Comparison of ENCODE assay signal across 8 mouse cellular contexts in genomic region chr5:135489695-135490294, GRCm38 (mm10). TPM values are rescaled to one million over a fixed set of nuclear protein-coding genes. Genes with fewer than 3 reads are reported as not detected.
DNase-seq lines count a peak whose midpoint lies in the region; ATAC-seq and TF ChIP-seq lines count a peak whose summit lies in the region.

No protein-coding gene starts in this region.

- H3K36me3 ChIP-seq in lung, embryonic 14.5 days (ENCODE audit: insufficient read depth), result no peaks in the 10 kb centered on the region
- no peaks in the 10 kb centered on the region for H3K36me3 ChIP-seq in embryonic facial prominence, embryonic 14.5 days (ENCODE audit: control insufficient read depth, insufficient read depth, low read length)
- H3K36me3 ChIP-seq in intestine, embryonic 15.5 days, result no peaks in the 10 kb centered on the region
- H3K36me3 ChIP-seq in neural tube, embryonic 13.5 days, result no peaks in the 10 kb centered on the region

- H3K4me2 ChIP-seq in lung, embryonic 14.5 days, result peak overlapping the region; percentile 77
- H3K4me2 ChIP-seq in embryonic facial prominence, embryonic 14.5 days (ENCODE audit: low read depth, low read length), result peak overlapping the region; percentile 85
- peak overlapping the region; percentile 88 for H3K4me2 ChIP-seq in intestine, embryonic 15.5 days (replicated peaks)
- H3K4me2 ChIP-seq in neural tube, embryonic 13.5 days, result peak overlapping the region; percentile 93

- H3K9me3 ChIP-seq in lung, embryonic 14.5 days (ENCODE audit: low read depth, low read length), result no peaks in the 10 kb centered on the region
- no peaks in the 10 kb centered on the region for H3K9me3 ChIP-seq in embryonic facial prominence, embryonic 14.5 days (ENCODE audit: control insufficient read depth, low read length)
- no peaks in the 10 kb centered on the region for H3K9me3 ChIP-seq in intestine, embryonic 15.5 days
- H3K9me3 ChIP-seq in neural tube, embryonic 13.5 days, result no peaks in the 10 kb centered on the region

- no peaks in the 10 kb centered on the region for H3K27me3 ChIP-seq in lung, embryonic 14.5 days (ENCODE audit: insufficient read depth, low read length)
- H3K27me3 ChIP-seq in embryonic facial prominence, embryonic 14.5 days (replicated peaks; ENCODE audit: control insufficient read depth, insufficient read depth, low read length), result no peaks in the 10 kb centered on the region
- no peaks in the 10 kb centered on the region for H3K27me3 ChIP-seq in intestine, embryonic 15.5 days (replicated peaks)
- H3K27me3 ChIP-seq in neural tube, embryonic 13.5 days, result no peaks in the 10 kb centered on the region

- ATAC-seq in lung, embryonic 14.5 days (ENCODE audit: insufficient read depth), result no peak
- ATAC-seq in embryonic facial prominence, embryonic 14.5 days (ENCODE audit: low read depth), result peak; percentile 4; the same call in 1 of the 2 replicates
- ATAC-seq in intestine, embryonic 15.5 days, result no peak
- ATAC-seq in neural tube, embryonic 13.5 days (ENCODE audit: low read depth), result peak; percentile 23; the same call in 1 of the 2 replicates
- ATAC-seq in megakaryocyte progenitor cell, adult 5-6 weeks (replicated peaks; ENCODE audit: poor library complexity), result no peak

- peak overlapping the region; percentile 55 for H3K9ac ChIP-seq in lung, embryonic 14.5 days
- H3K9ac ChIP-seq in embryonic facial prominence, embryonic 14.5 days (ENCODE audit: low read depth, low read length), result peak overlapping the region; percentile 74
- peak overlapping the region; percentile 49 for H3K9ac ChIP-seq in intestine, embryonic 15.5 days
- H3K9ac ChIP-seq in neural tube, embryonic 13.5 days, result peak overlapping the region; percentile 80

- peak overlapping the region; percentile 53 for H3K4me3 ChIP-seq in lung, embryonic 14.5 days (ENCODE audit: low read depth, low read length)
- peak overlapping the region; percentile 72 for H3K4me3 ChIP-seq in embryonic facial prominence, embryonic 14.5 days (ENCODE audit: low read depth, low read length)
- H3K4me3 ChIP-seq in intestine, embryonic 15.5 days (replicated peaks), result peak overlapping the region; percentile 65
- H3K4me3 ChIP-seq in neural tube, embryonic 13.5 days, result peak overlapping the region; percentile 64

- peak overlapping the region; percentile 88 for H3K27ac ChIP-seq in lung, embryonic 14.5 days (ENCODE audit: low read depth)
- H3K27ac ChIP-seq in embryonic facial prominence, embryonic 14.5 days (replicated peaks; ENCODE audit: low read depth, low read length), result peak overlapping the region; percentile 85
- peak overlapping the region; percentile 86 for H3K27ac ChIP-seq in intestine, embryonic 15.5 days
- peak overlapping the region; percentile 96 for H3K27ac ChIP-seq in neural tube, embryonic 13.5 days (replicated peaks)

- H3K4me1 ChIP-seq in lung, embryonic 14.5 days (ENCODE audit: insufficient read depth), result peaks cover 12% of the 10 kb centered on the region
- peaks cover 8% of the 10 kb centered on the region; the same call in 1 of the 2 replicates for H3K4me1 ChIP-seq in embryonic facial prominence, embryonic 14.5 days (ENCODE audit: control insufficient read depth, insufficient read depth, low read length)
- peaks cover 10% of the 10 kb centered on the region for H3K4me1 ChIP-seq in intestine, embryonic 15.5 days (replicated peaks)
- H3K4me1 ChIP-seq in neural tube, embryonic 13.5 days (replicated peaks), result peaks cover 45% of the 10 kb centered on the region

- peak; percentile 41 for DNase-seq in lung, embryonic 14.5 days
- DNase-seq in lung, postnatal 10 days, result no peak
- peak; percentile 60 for DNase-seq in embryonic facial prominence, embryonic 14.5 days (ENCODE audit: low spot score)
- DNase-seq in B cell, adult 2 months, result no peak
- DNase-seq in kidney, postnatal 14 days, result no peak

- TF ChIP-seq CTCF in lung, embryonic 14.5 days (IDR thresholded peaks at IDR 0.05; ENCODE audit: low read depth), result no peak

- WGBS in lung, embryonic 14.5 days, result 9% methylated on average over 14 of the region's 14 CpGs
- WGBS in embryonic facial prominence, embryonic 14.5 days, result 4% methylated on average over 12 of the region's 14 CpGs
- 12% methylated on average over 14 of the region's 14 CpGs for WGBS in intestine, embryonic 15.5 days
- 1% methylated on average over 14 of the region's 14 CpGs for WGBS in neural tube, embryonic 13.5 days

RNA-seq across cellular contexts. Expression of gene Hip1, which starts 55.1 kb away (rescaled TPM):
- 48.8 and 49.4 TPM in 2 replicates for polyA plus RNA-seq in lung, embryonic 14.5 days (2014; fragmentation: Nextera tagmentation; extraction: Ambion mirVana)
- 45.6 and 47.1 TPM in 2 replicates for polyA plus RNA-seq in embryonic facial prominence, embryonic 14.5 days (2014; fragmentation: Nextera tagmentation; extraction: Ambion mirVana)
- polyA plus RNA-seq in intestine, embryonic 15.5 days (2015; fragmentation: Nextera tagmentation; extraction: Ambion mirVana), result 20.1 and 20.9 TPM in 2 replicates
- polyA plus RNA-seq in neural tube, embryonic 13.5 days (2015; fragmentation: Nextera tagmentation; extraction: Ambion mirVana), result 48.3 and 48.6 TPM in 2 replicates
- 6.9 and 8.6 TPM in 2 replicates for total RNA-seq in megakaryocyte progenitor cell, adult 5-6 weeks (2015)
- 9.4 and 10.6 TPM in 2 replicates for total RNA-seq in megakaryocyte progenitor cell, adult 5-6 weeks (2017)

Comparison
In these comparisons a context has a peak if more than half of its experiments do, and no peak if none do; other contexts are left out.
1. DNase-seq: peak in lung, embryonic 14.5 days (single experiment) and embryonic facial prominence, embryonic 14.5 days (single experiment); none in lung, postnatal 10 days (single experiment), B cell, adult 2 months (0 of 2) and kidney, postnatal 14 days (single experiment).
2. ATAC-seq: peak in embryonic facial prominence, embryonic 14.5 days (single experiment) and neural tube, embryonic 13.5 days (single experiment); none in lung, embryonic 14.5 days (single experiment), intestine, embryonic 15.5 days (single experiment) and megakaryocyte progenitor cell, adult 5-6 weeks (single experiment).
3. Peak in every context shown above with its lines, with median percentiles within 50 percentile points of each other: H3K27ac ChIP-seq, H3K4me2 ChIP-seq, H3K4me3 ChIP-seq and H3K9ac ChIP-seq.